Mouse (Mus musculus) liver, embryonic 14.5 days (tissue): ENCODE data around the gene Nrarp.

Experiments used
- CTCF ChIP-seq: IDR thresholded peaks from 2 replicates; pipeline ENCODE4 v1.5.1; 2016; ENCODE audit warnings: antibody characterized with exemption, low read depth, control low read depth
- EP300 ChIP-seq: IDR thresholded peaks from 2 replicates; pipeline ENCODE4 v1.6.1; 2016; ENCODE audit warnings: antibody characterized with exemption, low read depth

GRCm38 (mm10) chr2:25169778-25170177 is 10.8 kb upstream of the Nrarp start:
- TF ChIP-seq CTCF (no peak), EP300 (no peak)
